Mouse (Mus musculus) megakaryocyte, adult 5-6 weeks (primary cell): Measurements from ENCODE around the gene Arl5a. TPM values are rescaled to one million over a fixed set of nuclear protein-coding genes. Genes with fewer than 3 reads are reported as not detected.

Source experiments
- ATAC-seq: 2 replicates; pipeline ENCODE4 v1.8.0; 2016; ENCODE audit warnings: mild to moderate bottlenecking, inconsistent platforms; ENCODE audit not compliant: poor library complexity, severe bottlenecking
- total RNA-seq, 2 experiments: library from RNA; stranded (forward) in 1 of 2; stranded (reverse) in 1 of 2; fragments of 153-499, 151-499 nt in 1 of 2; fragments of 221-1000, 200-1000 nt in 1 of 2; gene quantifications; 2 replicates each; pipeline versions ENCODE4 v1.2.3 to v1.2.4; 2015 to 2017

Arl5a gene
- total RNA-seq, 2 experiments from 2014 or later: 43.8 to 44.7 TPM

- ATAC-seq: no peak
Measured at GRCm38 (mm10) chr2:52367665-52368064, 57.0 kb downstream of the Arl5a start.

- no peak for ATAC-seq
Measured at GRCm38 (mm10) chr2:52367248-52367647, 57.5 kb downstream of the Arl5a start.

- no peak for ATAC-seq
Measured at GRCm38 (mm10) chr2:52361086-52361485, 63.6 kb downstream of the Arl5a start.

DNA sequence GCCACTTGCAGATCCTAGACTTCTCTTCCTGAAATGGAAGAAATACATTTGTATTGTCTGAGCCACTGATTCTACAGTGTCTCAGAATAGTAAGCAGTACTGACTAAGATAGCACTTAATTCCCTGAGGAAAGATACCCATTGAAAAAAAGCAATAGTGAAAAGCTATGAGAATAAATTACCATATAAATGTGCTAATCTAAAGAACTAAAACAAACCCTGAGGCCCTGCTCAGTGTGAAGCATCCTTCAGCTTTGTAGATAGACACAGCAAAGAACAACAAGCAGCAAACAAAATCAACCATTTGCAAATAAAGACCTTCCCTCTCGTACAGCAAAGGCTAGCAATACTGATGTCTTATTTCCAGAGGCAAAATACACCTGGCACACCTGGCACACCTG is 65.0 kb downstream of the Arl5a start:
- ATAC-seq: no peak

DNA sequence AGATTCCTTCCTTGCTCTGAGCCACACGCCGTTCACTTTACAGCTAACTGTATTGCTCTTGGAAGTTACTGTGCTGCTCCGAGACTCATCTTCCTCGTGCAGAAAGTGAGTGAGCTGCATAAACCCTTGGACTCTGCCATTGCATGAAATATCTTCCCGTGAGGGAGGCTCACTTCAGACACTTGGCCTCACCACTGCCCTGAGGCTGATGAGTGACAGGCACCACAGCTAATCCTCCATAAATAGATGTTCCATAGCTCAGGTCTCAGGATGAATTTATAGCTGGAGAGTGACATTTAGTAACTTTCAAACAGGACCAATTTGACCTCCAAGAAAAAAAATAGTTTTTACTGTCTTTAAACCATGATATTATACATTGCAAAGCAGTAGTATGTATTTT is 66.5 kb downstream of the Arl5a start:
- ATAC-seq: no peak

DNA sequence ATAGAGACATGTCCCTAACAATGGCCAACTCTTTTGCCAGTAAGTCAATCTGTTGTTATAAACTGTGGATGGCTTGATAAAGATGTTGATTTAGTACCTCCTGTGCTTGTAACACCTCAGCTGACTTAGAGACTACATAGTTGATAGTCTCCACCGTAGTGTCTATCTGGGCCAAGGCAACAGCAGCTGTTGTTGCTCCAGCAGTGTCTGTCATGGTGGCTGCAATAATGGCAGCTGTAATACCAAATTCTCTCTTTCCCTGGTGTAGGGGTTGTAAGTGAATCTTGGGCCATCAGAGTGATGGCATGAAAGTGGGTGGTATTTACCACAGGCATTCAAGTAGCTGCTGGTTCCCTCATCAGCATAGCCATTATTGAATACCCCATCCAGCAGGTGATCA is 73.7 kb downstream of the Arl5a start:
- no peak for ATAC-seq

Other genes starting within 250 kb of the Arl5a start
- 0.91 TPM in 1 of 2 replicates, not detected in the other for gene Neb, start 46.4 kb downstream of the Arl5a start, total RNA-seq (2015)
- gene Neb, start 46.4 kb downstream of the Arl5a start, total RNA-seq (2017): 0.07 and 0.33 TPM in 2 replicates